Mouse (Mus musculus) left cerebral cortex, postnatal 25 days (tissue): Measurements from ENCODE around the gene Eepd1. TPM values are rescaled to one million over a fixed set of nuclear protein-coding genes. Genes with fewer than 3 reads are reported as not detected.

ENCODE experiments used
- DNase-seq, 2 experiments: peaks; one replicate each; pipeline ENCODE4 v3.0.0; 2022; ENCODE audit warnings: low spot score in 2 of 2, mixed read lengths in 1 of 2
- intact Hi-C: fragments of 180-260 bp; cut with DNase I; formaldehyde crosslinking; loops from one replicate; pipeline ENCODE4 v1.15.1; 2025
- total RNA-seq, 2 experiments: library from RNA; stranded (reverse); gene quantifications; 2 replicates each; pipeline ENCODE4 v1.2.3; 2021

The Eepd1 gene
- total RNA-seq, 2 experiments from 2014 or later, result 18.9 to 21.7 TPM

- intact Hi-C loops, result no loop called here
- DNase-seq, result no peak
Observed at GRCm38 (mm10) chr9:25521825-25522224, 40.5 kb downstream of the Eepd1 start.

DNA sequence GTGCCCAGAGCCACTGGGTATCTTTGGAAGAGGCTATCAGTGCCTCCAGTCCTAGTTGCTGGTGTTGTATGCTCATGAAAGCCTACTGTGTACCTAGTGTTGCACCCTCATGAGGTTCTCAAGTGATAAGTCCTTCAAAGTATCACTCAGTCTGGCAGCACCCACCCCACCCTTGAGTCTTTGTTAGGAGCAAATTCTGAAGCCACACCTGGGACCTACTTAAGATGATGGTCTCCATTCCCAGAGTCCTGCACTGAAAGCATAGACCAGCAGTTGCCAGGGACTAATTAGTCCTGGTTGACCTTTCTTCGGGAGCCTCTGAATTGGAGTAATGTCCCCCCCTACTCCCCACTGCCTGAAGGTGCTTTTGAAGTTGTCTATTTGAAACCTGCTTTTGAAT lies 45.2 kb downstream of the Eepd1 start:
- no peak for DNase-seq
- intact Hi-C loops, result no loop called here

DNA sequence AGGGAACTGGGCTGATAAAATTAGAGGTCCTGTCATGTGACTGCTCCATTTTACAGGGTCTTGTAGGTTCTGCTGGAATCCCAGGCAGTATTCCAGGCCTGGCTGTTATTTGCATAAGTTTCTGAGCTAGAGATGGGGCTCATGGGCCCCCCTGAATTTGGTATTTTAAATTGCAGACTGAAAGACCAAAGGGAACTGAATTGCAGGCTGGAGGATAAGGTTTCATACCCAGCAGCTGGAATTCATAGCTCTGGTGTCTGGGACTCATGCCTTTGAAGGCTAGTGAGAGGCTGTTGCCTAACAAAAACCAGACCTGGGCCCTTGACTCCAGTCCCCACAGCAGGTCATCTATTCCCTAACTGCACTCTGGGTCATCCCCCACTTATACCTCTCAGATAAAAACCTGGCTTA lies 45.6 kb downstream of the Eepd1 start:
- DNase-seq, result no peak
- intact Hi-C loops, result no loop called here

GRCm38 (mm10) chr9:25527359-25528038 lies 46.2 kb downstream of the Eepd1 start:
- intact Hi-C loops, result no loop called here
- DNase-seq, result no peak

DNA sequence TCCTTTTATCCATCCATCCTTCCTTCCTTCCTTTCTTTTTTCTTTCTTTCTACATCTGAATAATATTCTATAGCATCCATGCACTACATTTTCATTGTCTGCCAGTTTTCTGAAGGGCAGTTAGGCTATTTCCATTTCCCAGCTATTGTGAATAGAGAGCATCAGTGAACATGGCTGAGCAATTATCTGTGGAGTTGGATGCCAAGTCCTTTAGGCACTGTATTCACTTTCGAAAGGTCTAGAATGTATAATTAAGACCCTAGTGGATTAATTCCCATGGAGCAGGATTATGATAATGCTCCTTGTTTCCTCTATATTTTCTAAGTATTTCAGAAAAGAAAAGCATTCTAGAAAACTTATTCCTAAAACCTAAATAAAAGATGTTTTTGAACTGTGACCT lies 50.3 kb downstream of the Eepd1 start:
- intact Hi-C loops, result no loop called here
- no peak for DNase-seq

DNA sequence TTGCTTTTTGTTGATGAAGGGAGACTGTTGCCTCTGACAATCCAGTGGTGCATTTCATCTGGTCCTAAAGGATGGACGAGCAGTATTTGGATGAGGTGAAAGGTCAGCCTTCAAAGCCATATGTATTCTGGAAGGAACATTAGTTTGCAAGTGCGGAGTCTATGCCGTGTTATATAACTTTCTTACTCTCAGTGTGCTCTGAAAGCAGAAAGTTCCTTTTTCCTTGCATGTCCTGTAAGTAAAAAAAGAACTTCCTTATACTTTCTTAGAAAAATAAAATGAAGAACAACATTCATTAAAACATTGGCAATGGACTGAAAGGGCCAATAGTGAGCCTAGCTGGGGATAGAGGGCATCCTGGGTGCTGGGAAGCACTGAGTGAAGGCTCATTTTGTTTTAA lies 50.8 kb downstream of the Eepd1 start:
- no peak for DNase-seq
- intact Hi-C loops, result no loop called here

- no peak for DNase-seq
- intact Hi-C loops, result no loop called here
Observed at GRCm38 (mm10) chr9:25535487-25535886, 54.1 kb downstream of the Eepd1 start.

GRCm38 (mm10) chr9:25539461-25539860 lies 58.1 kb downstream of the Eepd1 start:
- DNase-seq, result no peak
- intact Hi-C loops, result no loop called here

GRCm38 (mm10) chr9:25541355-25541754 lies 60.0 kb downstream of the Eepd1 start:
- intact Hi-C loops, result no loop called here
- DNase-seq, result no peak

DNA sequence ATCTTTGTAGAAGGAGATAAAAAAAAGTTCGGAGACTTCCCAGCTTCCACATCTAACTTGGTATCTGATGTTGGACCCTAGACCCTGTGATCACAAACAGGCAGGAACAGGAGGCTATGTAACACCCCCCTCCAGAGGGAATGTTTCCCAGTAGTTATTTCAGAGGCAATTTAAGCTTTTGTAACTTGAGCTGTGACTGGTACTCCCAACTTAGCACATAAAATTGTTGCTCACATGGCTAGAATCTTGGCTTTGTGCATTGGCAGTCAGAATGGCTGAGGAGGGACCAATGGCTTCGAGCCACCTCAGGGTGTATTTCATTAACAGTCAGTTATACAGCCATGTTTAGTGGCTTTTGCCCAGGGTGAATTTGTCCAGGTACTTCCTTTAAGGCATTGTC lies 63.9 kb downstream of the Eepd1 start:
- intact Hi-C loops, result no loop called here
- peak in 1 of 2 experiments; percentile 67 for DNase-seq

GRCm38 (mm10) chr9:25549130-25550060 lies 68.0 kb downstream of the Eepd1 start:
- intact Hi-C loops, result no loop called here
- no peak for DNase-seq

DNA sequence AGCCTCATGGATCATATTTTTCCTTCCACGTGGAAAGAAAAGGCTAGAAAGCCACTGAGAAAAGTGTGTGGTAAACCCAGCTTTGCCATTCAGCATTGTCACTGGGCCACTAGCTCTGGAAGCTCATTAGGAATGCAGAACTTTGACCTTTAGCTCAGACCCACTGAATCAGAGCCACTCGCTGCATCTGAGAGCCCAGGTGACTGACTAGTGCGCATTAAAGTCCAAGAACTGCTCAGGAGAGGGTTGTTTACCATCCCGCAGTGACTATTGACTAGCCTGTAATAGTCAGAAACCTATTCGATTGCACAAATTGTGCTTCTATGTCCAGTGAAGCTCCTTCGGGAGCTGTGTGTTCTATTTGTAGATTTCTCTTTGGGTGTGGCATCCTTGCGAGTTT lies 68.8 kb downstream of the Eepd1 start:
- no peak for DNase-seq
- intact Hi-C loops, result no loop called here

DNA sequence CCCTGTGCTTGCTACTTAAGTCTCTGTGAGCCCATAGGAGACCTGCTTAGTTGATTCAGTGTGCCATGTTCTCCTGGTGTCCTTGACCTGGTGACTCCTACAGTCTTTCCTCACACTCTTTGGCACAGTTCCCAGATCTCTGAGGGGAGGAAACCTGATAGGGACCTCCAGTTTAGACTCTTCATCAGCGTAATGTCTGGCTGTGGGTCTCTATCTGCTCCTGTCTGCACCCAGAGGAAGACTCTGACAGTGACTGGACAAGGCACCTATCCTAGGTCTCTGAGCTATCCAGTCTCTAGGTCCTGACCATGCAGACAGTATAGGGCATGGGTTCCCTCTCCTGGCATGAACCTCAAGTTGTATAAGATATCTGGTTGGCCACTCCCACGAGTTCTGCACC lies 71.2 kb downstream of the Eepd1 start:
- intact Hi-C loops, result no loop called here
- no peak for DNase-seq

GRCm38 (mm10) chr9:25554246-25554803 lies 73.0 kb downstream of the Eepd1 start:
- no peak for DNase-seq
- intact Hi-C loops, result no loop called here

DNA sequence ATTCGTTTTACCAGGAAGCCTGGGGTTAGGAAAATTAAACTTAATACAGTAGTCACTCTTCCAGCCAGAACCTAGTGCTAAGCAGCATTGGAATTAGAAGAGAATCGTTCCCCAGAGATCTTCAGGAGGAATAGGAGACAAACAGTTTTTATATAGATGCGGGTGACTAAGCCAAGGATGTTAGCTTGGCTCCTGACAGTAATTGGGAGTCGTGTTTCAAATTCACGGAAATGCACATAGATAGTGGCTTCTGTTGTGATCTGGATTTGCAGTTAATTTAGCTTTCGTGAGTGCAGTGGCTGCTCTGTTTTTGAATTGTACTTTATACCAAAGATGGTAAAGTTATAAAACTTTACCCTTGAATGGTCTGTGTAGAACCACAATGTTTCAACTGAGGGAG lies 73.9 kb downstream of the Eepd1 start:
- DNase-seq, result peak in 1 of 2 experiments; percentile 48
- intact Hi-C loops, result no loop called here

- DNase-seq, result peak in 1 of 2 experiments; percentile 63
- intact Hi-C loops, result no loop called here
Observed at GRCm38 (mm10) chr9:25556008-25556407, 74.7 kb downstream of the Eepd1 start.

DNA sequence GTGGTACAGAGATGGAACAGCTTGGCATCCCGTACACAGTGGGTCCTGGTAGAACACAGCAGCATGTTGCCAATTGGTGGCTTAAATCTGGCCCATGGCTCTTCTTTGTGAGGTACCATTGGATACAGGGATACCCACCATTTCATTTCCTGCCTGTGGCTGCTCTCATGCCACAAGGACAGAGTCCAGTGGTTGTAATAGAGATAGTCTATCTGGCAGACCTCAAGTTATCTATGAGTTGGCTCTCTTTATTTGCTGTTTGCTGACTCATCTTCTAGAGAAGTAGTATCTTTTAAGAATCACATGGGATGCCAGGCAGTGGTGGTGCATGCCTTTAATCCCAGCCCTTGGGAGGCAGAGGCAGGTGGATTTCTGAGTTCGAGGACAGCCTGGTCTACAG lies 76.0 kb downstream of the Eepd1 start:
- intact Hi-C loops, result no loop called here
- DNase-seq, result no peak

- intact Hi-C loops, result no loop called here
- DNase-seq, result no peak
Observed at GRCm38 (mm10) chr9:25558834-25559233, 77.5 kb downstream of the Eepd1 start.

DNA sequence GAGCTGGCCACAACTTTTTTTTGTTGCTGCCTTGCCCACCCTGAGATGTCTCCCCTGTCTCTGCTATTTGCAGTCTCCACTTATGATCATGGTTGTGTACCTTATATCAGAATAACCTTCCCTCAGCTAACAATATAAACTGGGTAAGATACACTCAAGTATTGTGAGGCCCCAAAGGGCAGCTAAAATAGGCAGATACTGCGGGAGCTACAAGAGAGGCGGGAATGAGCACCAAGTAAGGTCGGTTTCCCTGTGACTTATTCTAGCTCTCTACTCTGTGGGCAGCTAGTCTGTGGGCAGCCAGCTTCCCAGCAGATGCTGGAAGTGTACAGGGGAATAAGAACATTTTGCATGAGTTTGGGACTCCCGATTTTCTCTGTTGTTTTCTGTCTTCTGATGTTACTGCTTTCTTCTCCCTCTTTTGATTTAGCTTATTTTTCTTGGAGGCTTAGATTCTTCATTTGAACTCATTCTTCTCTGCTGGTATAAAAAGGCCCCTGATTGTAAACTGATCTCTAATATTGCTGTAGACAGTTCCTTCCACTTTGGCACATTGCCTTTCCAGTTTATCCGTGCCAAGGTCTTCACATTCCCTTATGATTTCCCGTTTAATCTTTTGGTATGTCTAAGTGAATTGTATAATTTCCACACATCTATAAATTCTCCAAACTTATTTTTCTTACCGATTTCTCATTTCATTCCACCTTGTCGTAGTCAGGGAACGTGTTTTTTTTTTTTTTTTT lies 78.8 kb downstream of the Eepd1 start:
- intact Hi-C loops, result no loop called here
- peak in 1 of 2 experiments; percentile 53 for DNase-seq

- DNase-seq, result no peak
- intact Hi-C loops, result no loop called here
Observed at GRCm38 (mm10) chr9:25561143-25561542, 79.8 kb downstream of the Eepd1 start.
